ENCODE assay signal across 21 mouse cellular contexts in the genomic region with DNA sequence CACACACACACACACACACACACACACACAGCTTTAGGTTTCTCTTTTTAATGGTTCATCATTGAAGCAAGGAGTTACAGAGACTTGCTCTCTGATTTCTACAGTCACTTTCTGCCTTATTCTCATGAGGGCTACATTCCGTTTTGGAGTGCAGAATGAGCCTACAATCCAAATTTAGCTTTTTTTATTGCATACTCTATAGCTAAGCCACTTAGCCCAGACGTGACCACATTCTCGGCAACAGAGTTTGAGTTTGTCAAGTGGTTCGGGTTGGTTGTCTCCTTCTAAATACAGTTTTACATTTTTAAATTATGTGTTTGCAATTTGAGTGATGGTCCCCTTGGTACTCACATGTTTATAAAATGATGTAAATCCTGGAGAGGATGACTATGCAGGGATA. TPM values are rescaled to one million over a fixed set of nuclear protein-coding genes. Genes with fewer than 3 reads are reported as not detected.
"Had no signal": no experiment of that assay in that cellular context is flagged by ENCODE, and none has a peak within 500 bp of the region (broad histone marks: within the 10 kb centered on the region; RNA-seq: fewer than 3 reads in every experiment).

No protein-coding gene starts in this region.

- DNase-seq: kidney, adult 2 months; kidney, postnatal 25 days; layer of hippocampus, adult 9-11 months; liver; lung, adult 18-20 months; right cerebral cortex, adult 18-20 months; right cerebral cortex, postnatal 14 days; right cerebral cortex, postnatal 4 days; thymus, adult 2 months; thymus, postnatal 14 days; thymus, postnatal 4 days had no signal

- H3K36me3 ChIP-seq: liver, embryonic 12.5 days; liver, embryonic 15.5 days; midbrain, embryonic 13.5 days; neural tube, embryonic 12.5 days; neural tube, embryonic 15.5 days had no signal

- H3K27me3 ChIP-seq: liver, embryonic 12.5 days; liver, embryonic 15.5 days; midbrain, embryonic 13.5 days; neural tube, embryonic 12.5 days; neural tube, embryonic 15.5 days had no signal

- H3K4me3 ChIP-seq: layer of hippocampus, adult 2 months; liver, embryonic 12.5 days; liver, embryonic 15.5 days; midbrain, embryonic 13.5 days; neural tube, embryonic 12.5 days; neural tube, embryonic 15.5 days had no signal

- H3K4me2 ChIP-seq: liver, embryonic 12.5 days; liver, embryonic 15.5 days; midbrain, embryonic 13.5 days; neural tube, embryonic 12.5 days; neural tube, embryonic 15.5 days had no signal

- H3K9ac ChIP-seq: liver, embryonic 12.5 days; liver, embryonic 15.5 days; midbrain, embryonic 13.5 days; neural tube, embryonic 12.5 days; neural tube, embryonic 15.5 days had no signal

- ATAC-seq: intestine, embryonic 16.5 days; liver, embryonic 12.5 days; midbrain, embryonic 13.5 days had no signal

- H3K4me1 ChIP-seq: liver, embryonic 12.5 days; liver, embryonic 15.5 days; midbrain, embryonic 13.5 days; neural tube, embryonic 12.5 days; neural tube, embryonic 15.5 days had no signal

- H3K27ac ChIP-seq: kidney, postnatal 0 days; layer of hippocampus, adult 2 months; liver, embryonic 12.5 days; liver, embryonic 15.5 days; macrophage; midbrain, embryonic 13.5 days; neural tube, embryonic 12.5 days; neural tube, embryonic 15.5 days; stomach, postnatal 0 days had no signal

- H3K9me3 ChIP-seq: liver, embryonic 12.5 days; liver, embryonic 15.5 days; midbrain, embryonic 13.5 days; neural tube, embryonic 12.5 days; neural tube, embryonic 15.5 days had no signal

RNA-seq across cellular contexts. Expression of gene Unc5c, which starts 20.2 kb away (rescaled TPM):
- polyA plus RNA-seq: macrophage had no signal
